Mouse (Mus musculus) embryonic fibroblast, embryonic 13.5 days (primary cell): ENCODE data around the gene Pecam1.

Experiments
- CTCF ChIP-seq: IDR thresholded peaks from 2 replicates; pipeline ENCODE4 v1.5.1; 2011; ENCODE audit warnings: mild to moderate bottlenecking, control low read depth, low read length, moderate library complexity, borderline replicate concordance; ENCODE audit not compliant: insufficient read depth
- POLR2A ChIP-seq: IDR thresholded peaks from 2 replicates; pipeline ENCODE4 v1.6.1; 2011; ENCODE audit warnings: low read depth, mild to moderate bottlenecking, control low read depth, low read length, moderate library complexity

DNA sequence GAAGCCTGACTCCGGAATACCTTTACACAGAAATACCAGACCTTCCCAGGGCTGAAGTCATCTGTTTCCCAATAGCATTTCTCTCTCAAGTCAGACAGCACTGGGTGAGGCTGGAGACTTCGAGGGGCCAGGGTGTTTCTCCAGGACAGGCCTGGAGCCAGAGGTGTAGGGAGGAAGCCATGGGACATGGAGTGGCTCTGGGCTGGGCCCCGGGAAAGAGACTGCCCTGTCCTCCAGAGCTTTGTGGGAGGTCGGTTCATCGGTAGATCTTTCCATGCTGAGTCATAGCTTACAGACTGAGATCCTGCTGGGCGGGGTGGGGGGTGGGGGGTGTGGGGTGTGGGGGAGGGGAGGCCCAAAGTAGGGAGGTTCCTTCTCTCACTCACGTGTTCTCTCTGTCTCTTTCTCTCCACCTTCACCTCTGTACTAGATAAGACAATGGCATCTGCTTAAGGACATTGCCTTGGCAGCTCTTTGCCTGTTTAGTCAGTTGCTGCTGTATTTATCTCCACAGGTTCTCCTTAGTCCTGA, 27.5 kb downstream of the Pecam1 start:
- TF ChIP-seq CTCF = no peak
- no peak for TF ChIP-seq POLR2A
